Mouse (Mus musculus): ENCODE measurements around the gene Afg1l.

GRCm38 (mm10) chr10:42278307-42278850 is 200.0 kb downstream of the Afg1l start:
- no peak for TF ChIP-seq CTCF (IDR thresholded peaks at IDR 0.05; ENCODE audit: insufficient read depth, low read depth, low read length)
- TF ChIP-seq POLR2A (IDR thresholded peaks at IDR 0.05; ENCODE audit: insufficient read depth, low read depth, low read length) = no peak

Data from olfactory bulb, adult 2 months (tissue).